Mouse (Mus musculus): ENCODE measurements around the gene Cbr2. TPM values are rescaled to one million over a fixed set of nuclear protein-coding genes. Genes with fewer than 3 reads are reported as not detected.

Gene Cbr2
- total and polyA plus RNA-seq, 3 experiments: not detected

DNA sequence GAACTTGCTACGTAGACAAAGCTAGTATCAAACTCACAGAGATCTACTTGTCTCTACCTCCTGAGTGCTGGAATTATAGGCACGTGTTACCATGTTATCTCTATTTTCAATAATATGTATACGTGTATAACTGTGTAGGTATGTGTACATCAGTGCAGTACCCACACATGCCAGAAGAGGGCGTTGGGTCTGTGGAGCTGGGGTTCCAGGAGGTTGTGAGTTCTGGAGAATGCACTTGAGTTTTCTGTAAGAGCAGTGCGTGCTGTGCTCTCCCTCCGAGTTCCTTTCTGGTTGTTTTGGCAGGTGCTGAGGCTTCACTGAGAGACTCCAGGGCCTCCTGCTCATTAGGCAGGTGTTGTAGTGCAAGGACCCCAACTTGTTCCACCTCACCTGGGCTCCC, 35.3 kb downstream of the Cbr2 start:
- H3K36me3 ChIP-seq (ENCODE audit: control insufficient read depth in 1 of 2, insufficient read depth in 2 of 2, low read length in 2 of 2): no peaks in the 10 kb centered on the region; a peak in 1 of 4 replicates
- no peak overlapping the region for H3K9ac ChIP-seq (ENCODE audit: control insufficient read depth, low read depth, low read length, poor library complexity, severe bottlenecking)
- H3K79me2 ChIP-seq (ENCODE audit: control insufficient read depth, insufficient read depth, low read length, poor library complexity): no peaks in the 10 kb centered on the region
- H3K27me3 ChIP-seq (ENCODE audit: control insufficient read depth in 1 of 2, insufficient read depth in 2 of 2, low read length in 2 of 2): no peaks in the 10 kb centered on the region
- TF ChIP-seq POLR2A (IDR thresholded peaks at IDR 0.05; ENCODE audit: control insufficient read depth in 1 of 2, insufficient read depth in 1 of 2, low read depth in 1 of 2, low read length in 2 of 2, poor library complexity in 1 of 2): peak in 1 of 2 experiments; percentile 21; a peak in 1 of 4 replicates
- TF ChIP-seq SMC3 (IDR thresholded peaks at IDR 0.05; ENCODE audit: low read depth, low read length): 0 out of 2 replicates have a peak, but pooled peaks have one; percentile 18
- TF ChIP-seq POLR2AphosphoS5 (IDR thresholded peaks at IDR 0.05; ENCODE audit: borderline replicate concordance, low read depth, low read length): no peak
- peak; percentile 50 to 67 (median 52) for TF ChIP-seq CTCF (IDR thresholded peaks at IDR 0.05 in 2 of 3, conservative IDR thresholded peaks at IDR 0.05 in 1 of 3; ENCODE audit: control insufficient read depth in 1 of 3, insufficient read depth in 1 of 3, low read depth in 2 of 3, low read length in 3 of 3, poor library complexity in 1 of 3, severe bottlenecking in 1 of 3)
- DNase-seq (ENCODE audit: low read depth, low spot score): peak; percentile 48
- no peaks in the 10 kb centered on the region for H3K4me1 ChIP-seq (ENCODE audit: control insufficient read depth in 1 of 2, insufficient read depth in 2 of 2, low read length in 2 of 2)
- H3K4me3 ChIP-seq (ENCODE audit: control insufficient read depth in 1 of 2, insufficient read depth in 1 of 2, low read depth in 2 of 2, low read length in 2 of 2): no peak overlapping the region
- no peaks in the 10 kb centered on the region for H3K9me3 ChIP-seq (replicated peaks; ENCODE audit: insufficient read depth, low read length)
- H3K27ac ChIP-seq (ENCODE audit: control insufficient read depth, low read depth, low read length): no peak overlapping the region

DNA sequence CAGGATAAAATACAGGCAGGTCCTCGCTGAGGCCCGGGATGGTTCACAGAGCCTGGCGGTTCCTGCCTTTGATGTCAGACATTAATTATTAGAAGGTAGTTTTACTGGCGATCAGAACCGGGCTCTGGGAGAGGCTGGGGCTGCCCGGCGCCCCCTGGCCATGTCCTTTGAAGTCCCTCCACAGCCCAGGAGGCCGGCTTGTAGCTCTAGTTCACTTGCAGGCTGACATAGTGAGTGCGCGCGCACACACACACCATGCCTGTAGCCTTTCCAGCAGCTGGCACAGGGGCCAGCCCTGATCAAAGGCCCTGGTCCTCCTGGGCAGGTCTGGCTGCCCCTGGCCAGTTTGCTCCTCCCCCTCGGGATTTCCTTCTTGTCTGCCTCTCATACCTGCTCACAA, 36.3 kb downstream of the Cbr2 start:
- no peak for DNase-seq (ENCODE audit: low read depth, low spot score)
- Histone ChIP-seq H3K27ac (ENCODE audit: control insufficient read depth, low read depth, low read length) (no peak overlapping the region), H3K4me1 (ENCODE audit: control insufficient read depth in 1 of 2, insufficient read depth in 2 of 2, low read length in 2 of 2) (no peaks in the 10 kb centered on the region), H3K79me2 (ENCODE audit: control insufficient read depth, insufficient read depth, low read length, poor library complexity) (no peaks in the 10 kb centered on the region), H3K36me3 (ENCODE audit: control insufficient read depth in 1 of 2, insufficient read depth in 2 of 2, low read length in 2 of 2) (no peaks in the 10 kb centered on the region; a peak in 1 of 4 replicates), H3K9me3 (replicated peaks; ENCODE audit: insufficient read depth, low read length) (no peaks in the 10 kb centered on the region), H3K4me3 (ENCODE audit: control insufficient read depth in 1 of 2, insufficient read depth in 1 of 2, low read depth in 2 of 2, low read length in 2 of 2) (no peak overlapping the region), H3K9ac (ENCODE audit: control insufficient read depth, low read depth, low read length, poor library complexity, severe bottlenecking) (no peak overlapping the region), H3K27me3 (ENCODE audit: control insufficient read depth in 1 of 2, insufficient read depth in 2 of 2, low read length in 2 of 2) (no peaks in the 10 kb centered on the region)
- no peak for TF ChIP-seq TCF12 (IDR thresholded peaks at IDR 0.05; ENCODE audit: low read depth, low read length)
- no peak for TF ChIP-seq POLR2AphosphoS2 (IDR thresholded peaks at IDR 0.05; ENCODE audit: low read length)
- TF ChIP-seq ZMIZ1 (IDR thresholded peaks at IDR 0.05; ENCODE audit: low read depth, low read length): no peak
- TF ChIP-seq ZC3H11A (IDR thresholded peaks at IDR 0.05; ENCODE audit: low read depth, low read length): no peak
- no peak for TF ChIP-seq USF2 (IDR thresholded peaks at IDR 0.05; ENCODE audit: borderline replicate concordance in 1 of 2, insufficient read depth in 1 of 2, low read depth in 1 of 2, low read length in 2 of 2)
- TF ChIP-seq ZNF384 (IDR thresholded peaks at IDR 0.05; ENCODE audit: low read depth, low read length): no peak
- no peak for TF ChIP-seq TAL1 (IDR thresholded peaks at IDR 0.05; ENCODE audit: low read length)

DNA sequence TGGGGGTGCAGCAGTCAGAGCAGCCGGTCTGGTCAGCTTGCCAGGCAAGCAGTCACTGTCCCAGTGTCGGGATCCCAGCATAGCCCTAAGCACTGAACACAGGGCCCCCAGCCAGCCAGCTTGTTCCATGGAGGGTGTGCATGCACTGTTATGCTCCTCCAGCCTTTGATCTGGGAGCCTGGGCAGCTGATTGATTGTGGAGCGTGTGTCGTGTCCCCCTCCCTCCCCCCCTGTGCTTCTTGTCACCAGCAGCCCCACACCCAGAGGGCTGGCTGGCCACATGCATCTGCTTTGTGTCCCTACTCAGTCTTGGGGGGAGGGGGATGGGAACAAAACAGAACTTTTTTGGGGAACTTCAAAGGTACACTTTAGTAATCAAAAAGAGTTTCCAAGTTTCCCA, 36.7 kb downstream of the Cbr2 start:
- DNase-seq (ENCODE audit: low read depth, low spot score): no peak
- no peak for TF ChIP-seq USF1 (IDR thresholded peaks at IDR 0.05; ENCODE audit: low read depth, low read length)
- no peak for TF ChIP-seq ZMIZ1 (IDR thresholded peaks at IDR 0.05; ENCODE audit: low read depth, low read length)
- no peak for TF ChIP-seq SMC3 (IDR thresholded peaks at IDR 0.05; ENCODE audit: low read depth, low read length)
- no peak for TF ChIP-seq CHD2 (IDR thresholded peaks at IDR 0.05; ENCODE audit: low read length)
- TF ChIP-seq POLR2AphosphoS2 (IDR thresholded peaks at IDR 0.05; ENCODE audit: low read length): no peak
- no peak for TF ChIP-seq MAFK (IDR thresholded peaks at IDR 0.05; ENCODE audit: borderline replicate concordance, low read depth, low read length)
- TF ChIP-seq ELF1 (IDR thresholded peaks at IDR 0.05; ENCODE audit: low read depth, low read length): no peak
- no peak for TF ChIP-seq NELFE (IDR thresholded peaks at IDR 0.05; ENCODE audit: low read depth, low read length)
- no peak for TF ChIP-seq MAX (IDR thresholded peaks at IDR 0.05; ENCODE audit: low read length)
- no peak for TF ChIP-seq GABPA (IDR thresholded peaks at IDR 0.05; ENCODE audit: low read depth, low read length)
- TF ChIP-seq CTCF (IDR thresholded peaks at IDR 0.05 in 2 of 3, conservative IDR thresholded peaks at IDR 0.05 in 1 of 3; ENCODE audit: control insufficient read depth in 1 of 3, insufficient read depth in 1 of 3, low read depth in 2 of 3, low read length in 3 of 3, poor library complexity in 1 of 3, severe bottlenecking in 1 of 3): no peak
- no peak for TF ChIP-seq ETS1 (IDR thresholded peaks at IDR 0.05; ENCODE audit: low read depth, low read length)
- TF ChIP-seq MYB (IDR thresholded peaks at IDR 0.05; ENCODE audit: low read depth, low read length): no peak
- TF ChIP-seq SIN3A (IDR thresholded peaks at IDR 0.05; ENCODE audit: low read length): no peak
- no peak for TF ChIP-seq TBP (IDR thresholded peaks at IDR 0.05; ENCODE audit: low read depth, low read length)
- TF ChIP-seq NRF1 (IDR thresholded peaks at IDR 0.05; ENCODE audit: insufficient read depth, low read depth, low read length, poor library complexity, severe bottlenecking): no peak
- TF ChIP-seq UBTF (IDR thresholded peaks at IDR 0.05; ENCODE audit: borderline replicate concordance, insufficient read depth, low read depth, low read length): no peak
- no peak for TF ChIP-seq RCOR1 (IDR thresholded peaks at IDR 0.05; ENCODE audit: low read depth, low read length)
- TF ChIP-seq POLR2AphosphoS5 (IDR thresholded peaks at IDR 0.05; ENCODE audit: borderline replicate concordance, low read depth, low read length): no peak
- Histone ChIP-seq H3K9me3 (replicated peaks; ENCODE audit: insufficient read depth, low read length) (no peaks in the 10 kb centered on the region), H3K27me3 (ENCODE audit: control insufficient read depth in 1 of 2, insufficient read depth in 2 of 2, low read length in 2 of 2) (no peaks in the 10 kb centered on the region), H3K4me3 (ENCODE audit: control insufficient read depth in 1 of 2, insufficient read depth in 1 of 2, low read depth in 2 of 2, low read length in 2 of 2) (no peak overlapping the region), H3K36me3 (ENCODE audit: control insufficient read depth in 1 of 2, insufficient read depth in 2 of 2, low read length in 2 of 2) (no peaks in the 10 kb centered on the region; a peak in 1 of 4 replicates), H3K79me2 (ENCODE audit: control insufficient read depth, insufficient read depth, low read length, poor library complexity) (no peaks in the 10 kb centered on the region), H3K9ac (ENCODE audit: control insufficient read depth, low read depth, low read length, poor library complexity, severe bottlenecking) (no peak overlapping the region), H3K27ac (ENCODE audit: control insufficient read depth, low read depth, low read length) (no peak overlapping the region), H3K4me1 (ENCODE audit: control insufficient read depth in 1 of 2, insufficient read depth in 2 of 2, low read length in 2 of 2) (no peaks in the 10 kb centered on the region)
